Mouse (Mus musculus) urinary bladder, adult 18-20 months (tissue): ENCODE data around the gene Cct3.
A peak's percentile ranks its signal among the peaks of the same experiment; 100 is the strongest.
"Not testable (repeated sequence)": the region's sequence is repeated elsewhere in the genome, so short reads cannot be mapped to it uniquely, and the experiment has no call there.

ENCODE experiments used
- DNase-seq, 2 experiments: peaks; one replicate each; pipeline ENCODE4 v3.0.0; 2022; ENCODE audit warnings: low spot score in 2 of 2, mixed read lengths in 2 of 2

Cct3 gene

DNA sequence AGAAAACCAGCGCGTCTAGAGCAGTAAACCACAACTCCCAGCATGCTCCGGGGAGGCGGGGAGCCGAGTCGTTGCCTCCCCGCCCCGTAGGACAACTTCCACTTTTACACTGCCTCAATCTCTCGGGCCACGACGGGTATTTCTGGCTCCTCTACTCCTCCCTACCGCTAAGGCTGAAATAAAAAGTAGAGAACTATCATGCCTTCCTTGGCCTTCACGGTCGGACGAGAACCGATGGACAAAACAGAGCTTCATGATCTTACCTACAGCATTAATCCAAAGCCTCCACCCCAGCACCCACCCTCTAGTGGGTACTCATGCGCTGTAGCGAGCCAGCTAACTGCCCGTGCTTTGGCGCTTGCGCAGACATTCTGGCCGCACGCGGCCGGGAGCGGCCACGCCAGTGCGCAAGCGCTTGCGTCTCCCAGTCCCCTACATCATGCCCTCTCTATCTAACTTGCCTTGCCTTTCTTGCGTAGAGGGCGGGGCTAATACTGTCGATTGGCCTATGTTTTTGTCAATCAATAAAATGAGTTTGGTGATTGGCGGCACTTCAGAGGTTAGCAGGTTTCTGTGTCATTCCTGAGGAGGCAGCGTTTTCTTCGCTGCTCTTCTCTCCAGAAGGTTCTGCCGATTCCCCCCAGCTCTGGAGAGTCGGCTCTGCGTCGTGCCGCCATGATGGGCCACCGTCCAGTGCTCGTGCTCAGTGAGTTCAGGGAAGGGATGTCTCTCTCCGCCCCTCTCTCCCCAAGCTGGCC, at the start of gene Cct3, which contains the start of gene Tsacc:
Cct3 (plus strand) TSS at position 556 of the 758 bp plus-strand sequence.
Tsacc (minus strand) TSS at position 439 of the 758 bp plus-strand sequence.
- peak; percentile 83 to 94 for DNase-seq

DNA sequence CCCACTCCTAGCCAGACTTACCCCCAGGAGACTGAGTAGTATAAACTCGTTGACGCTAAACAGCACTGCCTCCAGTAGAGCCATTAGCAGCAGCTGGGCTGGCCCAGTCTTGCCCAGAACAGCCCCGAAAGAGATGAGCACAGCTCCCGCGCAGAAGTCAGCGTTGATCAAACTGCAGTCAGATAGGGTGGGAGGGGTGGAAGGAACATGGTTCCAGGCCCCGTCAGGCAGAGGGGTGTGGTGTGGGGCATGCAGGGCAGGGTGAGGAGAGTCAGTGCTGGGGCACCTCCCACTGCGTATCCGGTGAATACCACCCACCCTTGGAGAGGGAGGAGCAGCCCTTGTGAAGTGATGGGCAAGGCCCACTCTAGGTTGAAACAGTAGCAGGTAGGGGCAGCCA, 49.2 kb upstream of the Cct3 start:
- no peak for DNase-seq

DNA sequence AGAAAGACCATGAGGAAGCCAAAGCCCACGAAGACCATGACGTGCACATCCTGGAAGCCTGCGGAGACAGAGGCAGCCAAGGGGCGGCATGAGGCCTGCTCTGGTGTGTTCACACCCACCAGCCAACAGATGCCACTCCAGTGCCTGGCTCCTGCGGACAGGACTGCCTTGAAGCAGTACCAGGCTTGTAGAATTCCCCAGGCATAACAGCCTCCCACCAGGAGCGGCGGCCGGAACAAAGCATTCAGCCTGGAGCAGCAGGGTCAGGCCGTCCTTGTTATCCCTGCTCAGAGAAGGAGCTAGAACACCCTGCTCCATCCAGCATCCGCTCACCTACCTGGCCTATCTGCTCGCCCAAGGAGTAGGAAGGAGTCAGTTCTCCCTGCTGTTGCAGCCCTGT, 48.5 kb upstream of the Cct3 start:
- no peak for DNase-seq

DNA sequence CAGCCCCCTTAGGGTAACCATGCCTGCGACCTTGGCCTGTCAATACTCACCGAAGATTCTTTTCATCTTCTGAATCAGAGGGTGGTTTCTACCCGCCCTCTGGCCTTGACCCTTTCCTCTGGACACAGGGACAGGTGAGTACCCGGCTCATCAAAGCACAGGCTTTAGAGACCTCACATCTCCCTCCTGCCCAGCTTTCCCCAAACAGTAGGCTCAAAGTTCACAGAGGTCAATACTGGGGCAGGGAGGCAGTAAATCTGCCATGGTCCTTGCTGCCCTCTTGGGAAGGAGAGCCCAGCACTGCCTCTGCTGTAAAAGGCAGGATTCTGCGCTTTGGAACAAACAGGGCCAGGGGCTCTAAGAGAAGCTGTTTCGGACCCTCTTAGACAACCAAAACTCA, 44.2 kb upstream of the Cct3 start:
- DNase-seq = no peak

DNA sequence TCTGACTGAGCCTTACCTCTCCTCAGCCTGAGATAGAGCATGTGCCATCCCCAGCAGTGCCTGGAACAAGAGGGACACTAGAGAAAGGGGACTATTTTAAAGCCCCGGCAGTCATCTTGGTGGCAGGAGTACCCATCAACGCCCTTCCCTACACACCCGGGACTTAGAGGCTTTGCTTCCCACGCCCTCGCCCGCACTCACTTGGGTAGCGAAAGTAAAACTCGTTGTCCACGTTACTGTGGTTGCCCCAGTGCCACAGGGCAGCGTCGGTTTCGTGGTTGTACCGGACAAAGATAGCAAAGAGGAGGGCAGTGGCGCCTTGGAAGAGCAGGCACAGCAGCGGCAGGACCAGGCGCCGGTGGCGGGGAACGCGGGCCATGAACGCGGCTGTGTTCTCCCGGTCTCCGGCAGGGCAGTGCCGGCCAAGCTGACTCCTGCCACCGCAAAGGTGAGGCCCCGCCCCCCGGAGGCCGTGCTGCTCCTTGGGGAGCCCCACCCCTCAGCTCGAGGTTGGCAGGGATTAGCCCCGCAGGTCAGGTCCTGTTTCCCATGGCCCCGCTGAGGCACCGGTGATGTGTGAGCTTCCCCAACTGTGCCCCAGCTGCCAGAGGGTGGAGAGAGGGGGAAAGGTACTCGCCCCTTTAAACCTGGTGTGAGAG, 42.5 kb upstream of the Cct3 start, which contains the start of gene Rhbg:
Rhbg (minus strand) TSS at position 442 of the 659 bp plus-strand sequence.
- DNase-seq = peak; percentile 67 to 84

DNA sequence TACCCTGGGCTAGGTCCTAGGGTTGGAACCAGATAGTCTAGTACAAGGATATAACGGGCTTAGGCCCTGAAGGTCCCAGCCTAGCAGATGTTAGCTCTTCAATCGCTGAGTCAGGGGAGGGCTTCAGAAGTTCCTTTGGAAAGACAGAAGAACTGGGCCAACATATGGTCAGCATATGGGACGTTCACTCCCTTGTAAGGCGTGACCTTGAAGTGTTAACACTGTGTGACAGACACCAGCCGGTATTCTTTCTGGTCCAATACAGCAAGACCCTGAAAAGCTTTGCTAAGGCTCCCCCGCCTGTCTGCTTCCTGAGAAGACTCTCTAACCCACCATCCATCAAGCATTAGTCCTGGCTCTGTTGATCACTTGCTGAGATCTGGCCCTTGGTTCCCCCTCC, 41.0 kb upstream of the Cct3 start:
- no peak for DNase-seq

DNA sequence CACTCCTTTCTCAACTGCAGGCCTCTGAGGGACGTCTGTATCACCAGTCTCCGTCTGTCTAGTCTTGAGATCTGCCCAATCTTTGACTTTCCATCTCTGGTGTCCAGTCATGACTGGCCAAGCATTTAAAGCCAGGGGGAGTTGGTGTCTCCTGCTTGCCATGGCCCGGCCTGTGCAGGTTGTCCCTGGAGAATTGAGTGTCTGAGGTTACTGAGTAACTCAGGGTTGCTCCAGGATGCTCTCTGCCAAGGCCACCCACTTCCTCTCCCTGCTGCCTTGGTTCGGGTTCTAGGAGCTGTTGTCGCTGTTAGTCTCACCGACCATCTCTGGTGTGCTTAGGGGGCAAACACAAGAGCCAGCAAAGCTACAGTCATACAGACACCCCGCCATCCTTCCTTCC, 40.5 kb upstream of the Cct3 start:
- DNase-seq = no peak

DNA sequence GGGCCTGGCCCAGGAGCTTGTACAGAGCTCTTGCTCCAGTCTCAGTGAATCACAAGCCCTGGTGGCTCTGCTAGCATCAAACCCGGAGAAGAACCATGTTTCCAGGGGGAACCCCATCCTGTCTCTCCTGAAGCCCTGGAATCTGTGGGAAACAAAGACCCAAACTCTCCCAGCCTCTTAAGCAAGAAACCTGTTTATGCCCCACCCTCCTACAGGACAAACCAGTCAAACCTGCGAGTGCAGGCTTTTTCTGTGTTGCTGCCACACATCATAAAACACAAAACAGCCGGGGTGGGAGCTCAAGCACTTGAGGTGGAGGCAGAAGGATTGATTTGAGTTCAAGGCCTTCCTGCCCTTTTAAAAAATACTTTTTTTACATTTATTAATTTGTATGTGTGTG, 34.6 kb upstream of the Cct3 start:
- peak; percentile 36 for DNase-seq

DNA sequence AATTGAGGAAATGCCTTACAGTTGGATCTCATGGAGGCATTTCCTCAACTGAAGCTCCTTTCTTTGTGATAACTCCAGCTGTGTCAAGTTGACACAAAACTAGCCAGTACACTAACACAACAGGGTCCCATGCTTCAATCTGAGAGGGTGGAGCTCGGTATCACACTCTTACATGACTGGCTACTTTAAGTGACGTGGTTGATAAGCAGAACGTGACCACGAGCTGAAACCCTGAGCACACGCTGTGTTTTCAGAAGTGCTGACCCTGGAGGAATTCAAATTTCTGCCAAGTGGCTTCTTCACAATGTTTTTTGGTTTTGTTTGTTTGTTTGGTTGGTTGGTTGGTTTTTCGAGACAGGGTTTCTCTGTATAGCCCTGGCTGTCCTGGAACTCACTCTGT, 28.9 kb upstream of the Cct3 start:
- DNase-seq = not testable (repeated sequence)

DNA sequence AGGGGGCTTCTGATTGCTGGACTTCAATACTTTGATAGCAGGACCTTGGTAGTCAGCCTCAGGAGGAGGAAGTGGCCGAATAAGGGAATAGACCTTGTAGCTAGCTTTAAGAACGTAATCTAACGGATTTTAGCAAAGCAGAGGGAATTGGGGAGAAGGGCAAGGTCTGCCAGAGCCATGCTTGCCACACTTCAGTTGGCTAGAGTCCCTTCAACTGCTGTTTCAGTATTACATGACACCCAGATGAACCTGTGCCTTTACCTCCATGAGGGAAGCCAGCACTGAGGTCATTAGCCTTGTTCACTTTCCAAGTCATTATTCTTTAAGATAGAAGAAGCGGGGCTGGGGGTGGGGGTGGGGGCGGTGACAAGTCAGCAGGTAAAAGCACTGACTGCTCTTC, 27.9 kb upstream of the Cct3 start:
- no peak for DNase-seq

DNA sequence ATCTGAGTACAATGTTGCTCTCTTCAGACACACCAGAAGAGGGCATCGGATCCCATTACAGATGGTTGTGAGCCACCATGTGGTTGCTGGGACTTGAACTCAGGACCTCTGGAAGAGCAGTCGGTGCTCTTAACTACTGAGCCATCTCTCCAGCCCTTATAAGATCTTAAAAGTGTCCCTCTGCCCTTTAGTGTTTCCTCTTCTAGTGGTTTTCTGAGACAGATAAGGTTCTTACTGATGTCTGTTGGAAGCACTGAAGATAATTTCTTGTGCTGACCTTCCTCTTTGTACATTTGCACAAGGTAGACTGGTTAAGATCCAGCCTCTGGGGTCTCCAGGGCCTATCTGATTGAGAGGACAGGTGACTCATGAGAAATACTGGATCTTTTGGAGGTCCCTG, 25.6 kb upstream of the Cct3 start:
- DNase-seq = not testable (repeated sequence)

DNA sequence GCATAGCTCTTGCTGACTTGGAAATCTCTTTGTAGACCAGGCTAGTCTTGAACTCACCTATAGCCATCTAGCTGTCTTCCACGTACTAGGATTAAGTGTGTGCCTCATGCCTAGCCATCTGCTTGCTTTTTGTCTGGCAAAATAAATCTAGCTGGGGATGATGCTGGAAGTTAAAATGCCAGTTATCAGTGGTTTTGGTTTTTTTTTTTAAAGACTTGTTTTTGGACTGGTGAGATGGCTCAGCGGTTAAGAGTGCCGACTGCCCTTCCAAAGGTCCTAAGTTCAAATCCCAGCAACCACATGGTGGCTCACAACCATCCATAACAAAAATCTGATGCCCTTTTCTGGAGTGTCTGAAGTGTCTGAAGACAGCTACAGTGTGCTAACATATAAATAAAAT, 25.1 kb upstream of the Cct3 start:
- DNase-seq = no peak

DNA sequence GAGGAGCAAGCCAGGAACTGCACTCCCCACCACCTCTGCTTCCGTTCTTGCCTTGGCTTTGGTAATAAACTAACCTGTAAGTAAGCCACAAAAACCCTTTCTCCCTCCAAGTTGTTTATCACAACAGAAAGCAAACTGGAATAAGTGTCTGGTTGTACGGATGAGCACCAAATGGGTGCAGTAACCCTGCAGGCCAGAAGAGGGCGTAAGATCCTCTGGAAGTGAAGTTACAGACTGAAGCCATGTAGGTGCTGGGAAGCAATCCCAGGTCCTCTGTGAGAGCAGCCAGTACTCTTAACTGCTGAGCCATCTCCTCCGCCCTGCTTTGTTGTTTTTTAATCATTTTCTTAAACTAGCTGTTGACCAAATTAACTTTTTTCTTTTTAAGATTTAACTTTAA, 22.9 kb upstream of the Cct3 start:
- DNase-seq = no peak

DNA sequence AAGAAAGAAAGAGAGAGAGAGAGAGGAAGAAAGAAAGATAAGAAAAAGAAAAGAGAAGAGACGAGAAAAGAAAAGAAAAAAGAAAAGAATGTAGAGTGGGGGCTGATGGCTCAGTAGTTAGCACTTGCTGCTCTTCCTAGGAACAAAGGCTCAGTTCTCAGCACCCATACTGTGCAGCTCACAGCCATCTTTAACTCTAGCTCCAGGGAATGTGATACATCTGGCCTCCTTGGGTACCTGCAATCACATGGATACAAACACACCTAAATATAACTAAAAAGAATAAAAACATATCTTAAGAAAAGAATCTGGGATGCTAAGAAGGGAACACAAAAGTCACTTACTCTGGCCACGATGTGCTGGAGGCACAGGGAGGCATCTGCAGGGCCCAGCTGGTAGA, 20.8 kb upstream of the Cct3 start:
- DNase-seq = no peak

DNA sequence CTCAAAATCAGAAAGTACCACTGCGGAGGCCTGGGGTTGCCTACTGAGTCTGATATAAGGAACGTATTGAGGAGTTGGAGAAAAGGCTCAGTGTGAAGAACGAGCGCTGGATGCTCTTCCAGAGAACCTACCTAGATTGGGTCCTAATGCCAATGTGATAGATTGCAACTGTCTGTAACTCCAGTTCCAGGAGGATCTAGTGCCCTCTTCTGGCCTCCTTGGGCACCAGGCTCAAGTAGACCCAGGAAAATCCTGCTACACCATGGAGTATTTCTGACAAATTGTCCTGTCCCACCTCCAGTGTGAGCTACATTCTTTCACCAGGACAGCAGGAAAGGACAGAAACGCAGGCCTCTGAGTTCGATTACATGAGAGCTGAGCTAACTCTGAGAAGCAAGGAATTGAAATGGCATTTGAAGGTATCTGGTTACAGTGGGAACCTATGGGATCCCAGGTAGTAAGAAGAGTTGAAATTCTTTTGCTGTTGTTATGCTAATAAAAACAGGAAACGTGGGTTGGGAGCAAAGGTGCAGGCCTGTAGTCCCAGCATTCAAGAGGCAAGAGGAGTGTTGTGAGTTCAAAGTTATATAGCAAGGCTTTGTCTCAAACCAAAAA, 20.3 kb upstream of the Cct3 start:
- DNase-seq = peak in 1 of 2 experiments; percentile 28

DNA sequence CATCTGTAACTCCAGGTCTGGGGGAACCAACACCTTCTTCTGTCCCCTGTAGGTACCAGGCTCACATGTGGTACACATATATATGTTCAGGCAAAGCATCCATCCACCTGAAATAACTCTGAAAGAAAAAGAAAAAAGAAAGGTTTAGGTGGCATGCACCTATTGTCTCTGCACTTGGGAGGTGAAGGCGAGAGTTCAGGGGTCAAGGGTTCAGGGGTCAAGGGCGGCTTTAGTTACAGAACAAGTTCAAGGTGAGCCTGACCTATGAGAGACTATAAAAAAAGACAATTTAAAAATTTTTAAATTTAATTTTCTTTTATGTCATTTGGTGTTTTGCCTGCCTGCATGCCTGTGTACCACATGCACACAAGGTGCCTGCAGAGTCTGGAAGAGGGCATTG, 16.9 kb upstream of the Cct3 start:
- DNase-seq = no peak

DNA sequence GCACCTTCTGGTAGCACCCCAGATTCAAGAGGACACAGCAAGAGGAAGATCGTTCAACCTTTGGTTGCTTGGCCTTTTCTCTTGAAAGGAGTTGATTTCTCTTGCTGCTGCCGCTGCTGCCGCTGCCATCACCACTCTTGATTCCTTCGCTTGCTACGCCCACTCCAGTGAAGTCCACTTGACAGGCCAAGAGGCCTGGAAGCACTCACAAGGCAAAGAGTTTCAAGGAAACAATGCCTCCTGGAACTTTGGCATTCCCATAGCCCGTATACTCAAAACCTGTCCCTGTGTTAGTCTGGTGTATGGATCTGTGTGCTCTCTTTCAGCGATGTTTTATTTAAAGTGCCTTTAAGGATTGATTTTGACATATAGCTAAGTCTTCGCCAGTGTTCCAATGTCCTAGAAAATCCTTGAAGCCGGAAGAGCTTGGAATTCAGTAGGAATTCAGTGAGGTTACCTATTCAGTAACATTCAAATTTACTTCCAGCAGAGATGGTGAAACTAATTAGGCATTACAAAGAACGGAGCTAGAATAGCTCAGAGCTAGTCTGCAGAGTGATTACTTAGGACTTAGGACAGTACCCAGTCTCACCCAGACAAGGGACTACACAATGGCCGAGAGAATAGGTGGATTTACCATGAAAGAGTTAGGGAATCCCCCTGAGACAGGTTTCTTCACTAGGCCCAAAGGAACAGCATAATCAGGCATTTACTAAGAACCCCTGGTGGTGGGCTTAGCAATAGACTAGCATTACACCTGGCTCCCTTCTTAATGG, 15.6 kb upstream of the Cct3 start:
- not testable (repeated sequence) for DNase-seq

DNA sequence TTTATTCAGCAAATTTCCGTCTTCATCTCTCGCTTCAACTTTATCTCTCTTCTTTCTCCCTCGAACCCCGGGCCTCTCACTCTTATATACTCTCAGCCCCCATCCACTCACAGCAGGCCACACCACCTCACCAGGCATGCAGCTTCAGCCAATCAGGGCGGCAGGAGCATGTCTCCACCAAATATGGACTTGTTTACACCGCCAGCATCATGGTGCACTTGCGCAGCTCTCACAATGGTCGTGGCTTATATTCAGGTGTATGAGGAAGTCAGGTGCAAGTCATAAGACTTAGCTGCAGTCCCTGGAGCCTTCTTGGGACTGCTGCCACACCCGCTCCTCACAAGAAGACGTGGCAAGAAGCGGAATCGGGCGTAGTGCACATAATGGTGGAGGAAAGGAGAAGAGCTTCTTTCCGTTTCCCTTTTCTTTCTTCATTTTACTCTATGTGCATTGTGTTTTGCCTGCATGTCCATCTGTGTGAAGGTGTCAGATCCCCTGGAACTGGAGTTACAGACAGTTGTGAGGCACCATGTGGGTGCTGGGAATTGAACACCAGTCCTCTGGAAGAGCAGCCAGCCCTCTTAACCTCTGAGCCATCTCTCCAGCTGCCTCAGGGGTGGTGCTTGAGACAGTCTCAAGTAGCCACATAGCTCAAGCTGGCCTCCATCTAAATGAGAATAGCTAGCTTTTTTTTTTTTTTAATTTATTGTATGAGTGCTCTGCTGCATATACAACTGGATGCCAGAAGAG, 11.9 kb upstream of the Cct3 start:
- not testable (repeated sequence) for DNase-seq

DNA sequence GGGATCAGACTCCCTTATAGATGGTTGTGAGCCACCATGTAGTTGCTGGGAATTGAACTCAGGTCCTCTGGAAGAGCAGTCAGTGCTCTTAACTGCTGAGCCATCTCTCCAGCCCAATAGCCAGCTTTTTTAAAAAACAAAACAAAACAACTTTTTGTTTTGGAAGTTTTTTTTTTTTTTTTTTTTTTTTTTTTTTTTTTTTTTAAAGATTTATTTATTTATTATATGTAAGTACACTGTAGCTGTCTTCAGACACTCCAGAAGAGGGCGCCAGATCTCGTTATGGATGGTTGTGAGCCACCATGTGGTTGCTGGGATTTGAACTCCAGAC, 11.4 kb upstream of the Cct3 start:
- not testable (repeated sequence) for DNase-seq

DNA sequence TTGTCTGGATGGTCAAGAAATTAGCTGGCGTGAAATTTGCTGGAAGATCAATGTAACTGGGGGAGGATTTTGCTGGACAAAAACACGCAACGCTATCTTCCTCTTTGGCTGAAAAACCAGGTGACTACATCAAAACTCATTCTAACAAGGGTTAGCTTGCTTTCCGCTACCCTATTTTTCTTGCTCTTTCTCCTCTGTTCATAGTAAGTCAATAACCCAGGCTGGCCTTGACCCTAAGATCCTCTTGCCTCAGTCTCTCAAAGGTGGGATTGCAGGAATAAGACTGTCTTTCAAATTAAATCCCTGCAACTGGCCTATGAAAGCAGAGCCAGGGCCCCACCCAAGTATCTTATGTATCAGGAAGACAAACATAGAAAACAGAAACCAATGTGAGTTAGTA, 9.8 kb upstream of the Cct3 start, which contains the start of gene Gm38392:
Gm38392 (minus strand) TSS at position 101 of the 400 bp plus-strand sequence.
- DNase-seq = no peak

DNA sequence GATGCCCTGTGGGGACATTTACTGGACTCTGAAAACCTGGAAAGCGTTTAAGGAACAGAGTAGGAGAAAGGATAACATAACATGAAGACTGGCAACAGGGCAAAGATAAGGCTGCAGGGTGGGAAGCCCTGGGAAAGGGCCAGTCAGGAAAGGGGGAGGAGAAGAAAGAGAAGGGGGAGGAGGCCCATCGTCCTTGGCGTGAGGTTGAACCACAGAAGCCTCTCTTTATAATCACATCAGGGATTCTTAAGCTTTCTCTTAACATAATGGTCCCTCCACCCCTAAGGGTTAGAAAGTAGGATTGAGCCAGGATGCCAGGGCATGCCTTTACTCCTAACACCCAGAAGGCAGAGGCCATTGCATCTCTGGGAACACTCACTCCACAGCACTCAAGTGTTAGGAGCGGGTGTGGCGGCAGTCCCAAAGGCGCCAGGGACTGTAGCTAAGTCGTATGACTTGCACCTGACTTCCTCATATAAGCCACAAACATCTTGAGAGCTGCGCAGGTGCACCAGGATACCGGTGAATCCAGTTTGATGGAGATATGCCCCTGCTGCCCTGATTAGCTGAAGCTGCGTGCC, 8.7 kb upstream of the Cct3 start:
- DNase-seq = not testable (repeated sequence)
